Mouse (Mus musculus): ENCODE results near the gene Trpm4.

Trpm4 gene

DNA sequence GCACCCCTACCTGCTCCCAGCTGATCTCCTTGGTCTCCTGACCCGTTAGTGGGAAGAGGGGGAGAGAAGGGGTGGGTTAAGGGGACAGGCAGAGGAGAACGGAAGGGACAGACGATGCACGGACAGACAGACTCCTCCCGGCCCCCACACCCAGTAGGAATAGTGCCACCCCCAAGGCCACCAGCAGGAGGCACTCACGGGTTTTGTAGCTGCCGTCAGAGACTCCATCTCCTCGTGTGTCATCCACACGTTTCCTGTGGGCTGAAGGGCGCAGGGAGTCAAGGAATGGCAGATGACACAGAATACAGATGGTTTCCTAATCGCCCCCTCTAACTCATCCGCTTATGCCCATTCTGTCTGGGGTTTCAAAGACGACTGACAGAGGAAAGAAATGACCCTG lies 10.0 kb upstream of the Trpm4 start:
- peak; percentile 32 for DNase-seq

DNA sequence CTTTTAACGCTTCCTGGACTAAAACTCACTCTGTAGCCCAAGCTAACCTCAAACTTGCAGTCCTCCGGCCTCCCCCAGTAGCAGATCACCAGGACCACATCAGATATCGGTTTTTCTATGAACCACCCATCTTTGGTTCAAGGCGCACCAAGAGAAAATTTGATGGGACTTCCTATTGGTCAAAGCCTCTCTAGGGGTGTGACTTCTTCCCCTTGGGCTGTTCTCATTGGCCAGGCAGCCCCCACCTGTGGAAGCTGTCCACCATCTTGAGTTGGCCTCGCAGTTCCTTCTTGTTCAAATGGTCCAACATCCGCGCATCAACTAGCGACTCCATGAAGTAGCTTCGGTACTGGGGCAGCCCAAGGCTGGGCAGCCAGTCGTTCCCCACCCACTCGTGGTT lies 8.5 kb upstream of the Trpm4 start:
- DNase-seq: no peak

GRCm38 (mm10) chr7:45341303-45341702 lies 7.7 kb upstream of the Trpm4 start:
- peak; percentile 74 for DNase-seq

- no peak for DNase-seq
These were observed 7.1 kb upstream of the Trpm4 start for GRCm38 (mm10) chr7:45340669-45341068.

- no peak for DNase-seq
These were observed 6.5 kb upstream of the Trpm4 start for GRCm38 (mm10) chr7:45340066-45340442.

- DNase-seq: peak; percentile 27
These were observed 6.0 kb upstream of the Trpm4 start for GRCm38 (mm10) chr7:45339410-45340065.

GRCm38 (mm10) chr7:45338161-45338911 lies 4.8 kb upstream of the Trpm4 start:
- peak; percentile 37 for DNase-seq

DNA sequence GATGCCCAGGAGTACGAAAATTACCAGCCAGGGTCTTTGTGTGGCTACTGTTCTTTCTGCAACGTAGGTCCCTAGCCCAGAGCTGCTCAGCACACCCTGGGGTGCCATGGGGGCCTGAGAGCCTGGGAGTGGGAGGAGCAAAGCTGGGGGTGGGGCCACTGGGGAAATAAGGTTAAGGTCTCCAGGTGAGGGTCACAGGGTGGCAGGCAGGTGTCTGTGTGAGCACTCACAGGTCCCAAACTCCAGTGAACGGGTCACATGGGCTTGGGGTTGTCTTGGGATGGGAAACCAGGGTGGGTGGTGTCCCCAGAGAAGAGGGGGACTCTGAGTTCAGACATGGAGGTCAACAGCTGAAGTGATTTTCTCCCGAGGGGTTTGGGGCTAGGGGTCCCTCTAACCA lies 3.9 kb upstream of the Trpm4 start:
- no peak for DNase-seq

DNA sequence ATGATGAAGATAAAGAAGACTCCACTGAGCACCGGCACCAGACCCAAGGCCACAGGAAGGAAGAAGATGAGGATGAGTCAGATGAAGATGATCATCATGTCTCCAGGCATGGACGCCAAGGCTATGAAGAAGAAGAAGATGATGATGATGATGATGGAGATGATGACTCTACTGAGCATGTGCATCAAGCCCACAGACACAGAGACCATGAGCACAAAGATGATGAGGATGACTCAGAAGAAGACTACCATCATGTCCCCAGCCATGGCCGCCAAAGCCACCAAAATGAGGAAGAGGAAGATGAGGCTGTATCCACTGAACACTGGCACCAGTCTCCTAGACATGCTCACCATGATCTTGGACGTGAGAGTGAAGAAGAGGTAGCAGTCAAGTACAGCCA lies 2.7 kb upstream of the Trpm4 start:
- DNase-seq: no peak

DNA sequence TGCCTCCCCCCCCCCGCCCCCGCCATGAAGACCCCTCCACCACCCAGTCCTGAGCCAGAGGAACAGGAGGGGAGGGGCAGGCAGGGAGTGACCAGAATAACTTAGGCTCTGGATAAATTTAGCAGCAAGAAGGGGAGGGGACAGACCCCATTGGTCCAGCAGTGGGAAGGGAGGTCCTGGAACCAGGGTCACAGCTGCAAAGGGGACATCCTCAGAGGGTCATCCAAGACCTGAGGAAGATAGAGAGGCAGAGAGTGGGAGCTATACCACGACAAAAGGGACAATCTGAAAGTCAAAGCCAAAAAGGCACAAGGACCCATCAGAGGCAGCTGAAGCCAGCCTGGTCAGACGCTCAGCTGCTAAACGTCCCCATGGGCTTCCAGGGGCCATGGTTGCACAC lies 1.5 kb upstream of the Trpm4 start, which contains the start of gene Hrc:
Gene Hrc (plus strand): TSS at position 235 of the 400 bp plus-strand sequence.
- no peak for DNase-seq

DNA sequence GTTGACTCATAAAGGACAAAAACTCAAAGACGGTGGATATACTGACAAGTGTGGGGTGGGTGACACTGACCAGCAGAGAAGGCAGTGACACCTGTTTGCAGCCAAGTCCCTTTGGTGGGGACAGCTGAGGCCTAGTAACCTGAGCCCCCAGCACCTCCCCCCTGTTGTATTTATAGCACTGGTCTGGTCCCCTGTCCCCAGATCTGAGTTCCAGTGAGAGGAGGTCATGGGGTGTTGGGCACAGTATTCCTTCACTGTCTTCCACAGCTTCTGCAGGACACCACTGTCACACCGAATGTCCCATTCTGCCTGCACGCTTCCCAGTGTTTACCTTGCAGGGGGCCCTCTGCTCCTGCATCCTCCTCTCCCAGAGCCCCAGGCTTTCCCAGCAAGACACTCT lies 1.0 kb upstream of the Trpm4 start:
- DNase-seq: no peak

DNA sequence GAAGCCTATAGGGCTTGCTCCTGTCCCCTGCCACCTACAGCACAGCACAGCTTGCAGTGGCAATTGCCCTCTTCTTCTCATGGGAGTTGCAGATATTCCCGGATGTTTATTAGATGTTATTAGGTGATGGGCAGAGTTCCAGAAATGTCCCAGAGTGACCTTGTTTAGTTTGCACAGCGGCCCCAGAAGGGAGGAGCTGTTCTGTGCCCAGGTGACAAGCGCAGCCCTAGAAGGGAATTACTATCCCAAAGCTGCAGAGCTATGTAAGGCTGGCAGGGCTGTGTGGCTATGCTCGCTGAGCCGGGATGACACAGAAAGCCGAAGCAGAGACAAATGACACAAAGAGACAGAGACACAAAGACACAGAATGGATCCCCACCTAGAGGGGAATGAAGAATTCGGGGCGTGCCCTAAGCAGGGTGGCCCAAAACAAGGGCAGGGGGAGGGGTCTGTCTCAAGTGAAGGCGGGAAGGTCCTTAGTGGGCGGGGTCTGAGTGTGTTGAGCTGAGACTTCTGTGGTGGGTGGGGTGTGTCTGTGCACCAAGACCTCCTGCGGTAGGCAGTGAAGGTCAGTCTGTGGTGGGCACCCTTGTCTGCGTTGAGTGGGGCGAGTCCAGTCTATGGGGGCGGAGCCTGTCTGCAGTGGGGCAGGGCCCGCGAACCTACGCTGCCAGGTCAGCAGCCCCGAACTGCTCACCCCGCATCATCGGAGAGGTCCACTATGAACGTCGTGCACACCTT lies 725 bp downstream of the Trpm4 start:
- peak; percentile 67 for DNase-seq

DNA sequence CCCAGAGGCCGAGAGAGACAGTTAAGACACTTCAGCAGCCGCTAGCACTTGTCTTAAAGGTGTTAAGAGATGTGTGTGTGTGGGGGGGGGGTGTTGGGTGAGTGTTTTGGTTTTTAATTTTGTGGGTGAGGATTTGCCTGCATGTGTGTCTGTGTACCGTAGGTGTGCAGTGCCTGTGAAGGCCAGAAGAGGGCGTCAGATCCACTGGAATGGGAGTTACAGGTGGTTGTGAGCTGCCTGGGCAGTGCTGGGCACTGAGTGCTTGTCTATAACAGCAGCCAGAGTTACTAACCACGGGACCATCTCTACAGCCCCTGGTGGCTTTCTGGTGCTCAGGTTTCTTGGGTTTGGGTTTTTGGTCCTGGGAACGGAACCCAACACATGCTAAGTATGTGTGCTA lies 2.1 kb downstream of the Trpm4 start:
- no peak for DNase-seq

- DNase-seq: no peak
These were observed 4.6 kb downstream of the Trpm4 start for GRCm38 (mm10) chr7:45328841-45329475.

DNA sequence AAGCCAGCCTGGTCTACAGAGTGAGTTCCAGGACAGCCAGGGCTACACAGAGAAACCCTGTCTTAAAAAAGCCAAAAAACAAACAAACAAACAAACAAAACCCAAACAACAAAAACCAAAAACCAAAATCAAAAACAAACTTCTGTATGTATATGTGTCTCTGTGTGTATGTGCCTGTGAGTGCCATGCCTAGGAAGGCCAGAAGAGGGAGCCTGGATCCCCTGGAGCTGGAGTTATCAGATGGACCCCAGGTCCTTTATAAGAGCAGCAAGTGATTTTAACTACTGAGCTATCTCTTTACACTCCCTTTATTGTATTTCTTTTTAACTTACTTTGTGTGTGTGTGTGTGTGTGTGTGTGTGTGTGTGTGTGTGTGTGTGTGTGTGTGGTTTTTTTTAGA lies 7.8 kb downstream of the Trpm4 start:
- DNase-seq: no peak

DNA sequence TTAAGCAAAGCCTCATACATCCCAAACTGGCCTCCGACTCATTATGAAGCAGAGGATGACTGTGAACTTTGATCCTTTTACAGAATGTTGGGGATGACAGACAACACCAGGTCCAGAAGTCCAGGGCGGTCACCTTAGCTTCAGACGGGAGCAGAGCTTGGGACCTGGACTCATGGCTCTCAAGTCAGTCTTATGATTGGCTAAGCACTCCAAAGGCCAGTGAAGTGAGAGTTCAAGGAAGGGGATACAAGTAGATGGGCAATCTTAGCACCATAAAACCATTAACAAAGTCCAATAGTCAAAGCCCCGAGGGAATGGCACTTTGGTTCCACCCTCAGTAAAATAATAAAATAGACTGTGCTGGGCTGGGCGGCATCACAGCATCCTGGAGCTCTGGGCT lies 10.5 kb downstream of the Trpm4 start:
- no peak for DNase-seq

- no peak for DNase-seq
These were observed 11.3 kb downstream of the Trpm4 start for GRCm38 (mm10) chr7:45322245-45322644.

DNA sequence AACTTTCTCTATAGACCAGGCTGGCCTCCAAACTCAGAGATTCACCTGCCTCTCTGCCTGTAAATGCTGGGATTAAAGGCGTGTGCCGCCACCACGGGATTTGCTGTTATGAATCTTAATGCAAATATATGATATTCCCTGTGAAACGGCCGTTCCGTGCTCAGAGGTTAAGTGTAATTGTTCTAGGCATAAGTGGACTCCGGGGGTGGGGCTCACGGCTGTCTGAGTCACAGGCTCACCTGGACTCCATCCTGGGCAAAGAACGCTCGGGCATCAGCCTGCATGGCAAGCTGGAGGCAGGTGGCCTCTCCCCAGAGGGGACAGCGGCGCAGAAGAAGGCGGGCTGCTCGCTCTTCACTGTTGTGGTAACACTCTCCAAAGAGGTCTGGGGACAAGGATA lies 17.0 kb downstream of the Trpm4 start:
- no peak for DNase-seq

- DNase-seq: no peak
These were observed 18.3 kb downstream of the Trpm4 start for GRCm38 (mm10) chr7:45315182-45315701.

DNA sequence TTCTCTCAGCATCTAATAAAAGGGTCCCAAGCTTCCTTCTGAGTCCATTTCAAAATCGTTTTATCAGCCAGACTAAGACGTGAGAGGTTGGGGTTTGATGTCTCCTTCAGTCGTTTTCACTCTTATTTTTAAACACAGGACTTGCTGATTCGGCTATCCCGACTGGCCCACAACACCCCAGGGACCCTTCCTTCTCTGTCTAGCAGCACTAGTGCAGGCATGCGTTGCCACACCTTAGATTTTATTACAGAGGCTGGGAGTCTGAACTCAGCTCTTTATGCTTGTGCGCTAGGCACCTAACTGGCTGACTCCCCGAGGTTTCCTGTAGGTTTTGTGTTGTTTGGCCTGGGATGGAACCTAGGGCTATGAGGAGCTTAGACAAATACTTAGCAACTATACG lies 20.1 kb downstream of the Trpm4 start:
- no peak for DNase-seq

GRCm38 (mm10) chr7:45312686-45313453 lies 20.7 kb downstream of the Trpm4 start:
- DNase-seq: no peak

GRCm38 (mm10) chr7:45312023-45312422 lies 21.6 kb downstream of the Trpm4 start:
- DNase-seq: no peak

Measured in thymus, postnatal 25 days (tissue).